Mouse (Mus musculus) erythroblast, embryonic 14.5 days (primary cell): ENCODE data around the gene Atp1a2.

Experiments used
- GATA1 ChIP-seq: IDR thresholded peaks from 2 replicates; pipeline ENCODE4 v1.6.1; 2012; ENCODE audit warnings: low read length, inconsistent platforms, mixed read lengths
- TAL1 ChIP-seq: IDR thresholded peaks from 3 replicates; pipeline ENCODE4 v1.6.1; 2012; ENCODE audit warnings: low read length, inconsistent platforms, mixed read lengths

DNA sequence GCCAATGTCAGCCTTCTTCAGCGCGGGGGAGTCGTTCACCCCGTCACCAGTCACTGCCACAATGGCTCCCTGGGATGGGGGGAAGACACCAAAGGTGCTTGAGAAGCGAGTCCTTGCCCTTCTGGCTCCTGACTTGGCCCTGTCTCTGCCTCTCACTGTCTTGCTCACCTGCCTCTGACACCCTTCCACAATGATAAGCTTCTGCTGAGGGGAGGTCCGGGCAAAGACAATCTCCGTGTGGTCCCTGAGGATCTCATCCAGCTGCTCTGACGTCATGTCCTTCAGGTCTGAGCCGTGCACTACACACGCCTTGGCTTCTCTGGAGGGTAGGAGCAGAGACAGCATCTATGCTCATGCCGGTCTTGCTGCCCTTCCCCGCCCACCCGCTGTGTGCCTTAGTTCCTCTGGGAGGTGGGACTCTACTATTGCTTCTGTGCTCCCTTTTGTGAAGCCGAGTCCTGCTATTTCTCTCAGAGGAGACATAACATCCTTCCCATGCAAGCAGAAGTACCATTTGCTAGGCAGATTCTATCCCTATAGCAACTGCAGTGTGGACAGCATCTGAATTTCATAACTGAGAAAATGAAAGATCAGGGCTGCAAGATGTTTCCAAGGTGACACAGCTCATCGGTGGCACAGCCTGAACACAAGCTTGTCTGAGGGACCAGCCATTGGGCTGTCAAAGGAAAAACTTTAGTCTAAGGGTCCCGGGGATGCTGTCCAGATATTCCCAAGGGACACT is 17.9 kb downstream of the Atp1a2 start:
- no peak for TF ChIP-seq TAL1
- no peak for TF ChIP-seq GATA1
